Mouse (Mus musculus) G1E (cell line): ENCODE results near the gene Mat2a. TPM values are rescaled to one million over a fixed set of nuclear protein-coding genes. Genes with fewer than 3 reads are reported as not detected.
"Not testable (repeated sequence)": the region's sequence is repeated elsewhere in the genome, so short reads cannot be mapped to it uniquely, and the experiment has no call there.

ENCODE experiments used
- ATAC-seq: 2 replicates; pipeline ENCODE4 v1.8.0; 2016; ENCODE audit warnings: mild to moderate bottlenecking; ENCODE audit not compliant: insufficient number of reproducible peaks, poor library complexity, low FRiP score, severe bottlenecking; ENCODE audit errors: extremely low read depth
- DNase-seq: peaks from one replicate; pipeline ENCODE4 v3.0.0; 2012; ENCODE audit warnings: low spot score
- H3K27me3 ChIP-seq: 2 replicates; pipeline ENCODE4 v1.6.1; 2012; ENCODE audit warnings: mild to moderate bottlenecking, low read length, inconsistent platforms; ENCODE audit not compliant: insufficient read depth
- H3K36me3 ChIP-seq: replicated peaks from 2 replicates; pipeline ENCODE3; 2012; ENCODE audit warnings: mild to moderate bottlenecking, inconsistent platforms
- H3K4me1 ChIP-seq: 2 replicates; pipeline ENCODE4 v1.6.1; 2012; ENCODE audit warnings: low read depth, low read length, inconsistent platforms, mixed read lengths; ENCODE audit not compliant: insufficient read depth
- H3K4me3 ChIP-seq: 2 replicates; pipeline ENCODE4 v1.5.1; 2012; ENCODE audit warnings: low read depth, mild to moderate bottlenecking, inconsistent platforms, low read length, moderate library complexity, mixed read lengths
- H3K9me3 ChIP-seq: replicated peaks from 2 replicates; pipeline ENCODE4 v1.6.1; 2012; ENCODE audit warnings: inconsistent platforms
- CTCF ChIP-seq: IDR thresholded peaks from 2 replicates; pipeline ENCODE4 v1.5.1; 2012; ENCODE audit warnings: low read depth, low read length, inconsistent platforms, mixed read lengths
- GATA1 ChIP-seq: IDR thresholded peaks from 2 replicates; pipeline ENCODE4 v1.6.1; 2012; ENCODE audit warnings: borderline replicate concordance, low read length, inconsistent platforms, mixed read lengths
- GATA2 ChIP-seq: IDR thresholded peaks from 2 replicates; pipeline ENCODE4 v1.6.1; 2012; ENCODE audit warnings: low read depth, low read length, inconsistent platforms, borderline replicate concordance
- POLR2AphosphoS5 ChIP-seq: IDR thresholded peaks from 2 replicates; pipeline ENCODE4 v1.6.1; 2012; ENCODE audit warnings: low read depth, low read length, inconsistent platforms; ENCODE audit not compliant: insufficient replicate concordance
- TAL1 ChIP-seq: conservative IDR thresholded peaks from 2 replicates; pipeline ENCODE4 v1.6.1; 2012; ENCODE audit warnings: low read depth, low read length, inconsistent platforms, mixed read lengths
- polyA plus RNA-seq: library from polyadenylated mRNA; stranded (reverse); fragments of >175 nt; gene quantifications from 2 replicates; pipeline ENCODE4 v1.2.3, GENCODE M21; 2012
- total RNA-seq, 2 experiments: library from RNA; stranded (forward) in 1 of 2; stranded (reverse) in 1 of 2; fragments of 200-1000 nt in 1 of 2; fragments of >200 nt in 1 of 2; fragmentation: Nextera tagmentation in 1 of 2; gene quantifications; 2 replicates each; pipeline ENCODE4 v1.2.3; 2014 to 2017

The Mat2a gene
- total and polyA plus RNA-seq, 3 experiments, result 34.2 to 414 (median 294) TPM

DNA sequence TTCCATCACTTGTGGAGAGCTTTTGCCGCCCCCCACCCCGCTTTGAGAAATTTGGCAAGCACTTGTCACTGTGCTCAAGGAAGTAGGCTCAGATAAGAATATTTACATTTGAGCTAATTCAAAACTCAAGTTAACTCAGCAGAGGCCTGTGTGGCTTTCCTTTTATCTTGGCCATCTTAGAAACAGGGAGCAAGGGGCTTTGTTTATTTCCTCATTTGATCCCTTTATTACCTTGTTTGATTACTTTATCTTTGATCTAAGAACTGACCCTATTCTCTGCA lies 41.0 kb upstream of the Mat2a start:
- peaks cover 18% of the 10 kb centered on the region for H3K27me3 ChIP-seq
- H3K4me3 ChIP-seq, result no peak overlapping the region
- H3K9me3 ChIP-seq, result no peaks in the 10 kb centered on the region
- H3K36me3 ChIP-seq, result no peaks in the 10 kb centered on the region
- peaks cover 11% of the 10 kb centered on the region for H3K4me1 ChIP-seq
- ATAC-seq (no peak), DNase-seq (no peak)
- no peak for TF ChIP-seq CTCF
- TF ChIP-seq POLR2AphosphoS5, result no peak
- no peak for TF ChIP-seq GATA2
- TF ChIP-seq TAL1, result no peak
- no peak for TF ChIP-seq GATA1

- H3K36me3 ChIP-seq, result no peaks in the 10 kb centered on the region
- no peak overlapping the region for H3K4me3 ChIP-seq
- DNase-seq (no peak), ATAC-seq (peak; percentile 49; the same call in 1 of the 2 replicates)
- peaks cover 11% of the 10 kb centered on the region for H3K4me1 ChIP-seq
- TF ChIP-seq POLR2AphosphoS5 (no peak), GATA1 (no peak), CTCF (no peak), GATA2 (no peak), TAL1 (no peak)
- no peaks in the 10 kb centered on the region for H3K9me3 ChIP-seq
- peaks cover 14% of the 10 kb centered on the region for H3K27me3 ChIP-seq
These were observed 40.5 kb upstream of the Mat2a start for GRCm38 (mm10) chr6:72479645-72480421.

DNA sequence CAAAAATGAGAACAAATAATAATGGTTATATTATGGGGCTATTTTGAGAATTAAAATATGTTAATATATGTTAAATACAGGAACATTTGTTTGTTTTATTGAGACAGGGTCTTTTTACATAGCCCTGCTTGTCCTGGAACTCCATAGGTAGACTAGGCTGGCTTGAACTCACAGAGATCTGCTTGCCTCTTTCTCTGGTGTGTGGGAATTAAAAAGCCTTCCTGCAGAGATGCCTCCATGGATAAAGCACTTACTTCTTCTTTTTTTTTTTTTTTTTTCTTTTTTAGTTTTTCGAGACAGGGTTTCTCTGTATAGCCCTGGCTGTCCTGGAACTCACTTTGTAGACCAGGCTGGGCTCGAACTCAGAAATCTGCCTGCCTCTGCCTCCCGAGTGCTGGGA lies 39.3 kb upstream of the Mat2a start:
- peaks cover 18% of the 10 kb centered on the region; the same call in 1 of the 2 replicates for H3K27me3 ChIP-seq
- not testable (repeated sequence) for H3K9me3 ChIP-seq, ATAC-seq, H3K36me3 ChIP-seq, DNase-seq, H3K4me3 ChIP-seq
- H3K4me1 ChIP-seq, result peaks cover 13% of the 10 kb centered on the region

DNA sequence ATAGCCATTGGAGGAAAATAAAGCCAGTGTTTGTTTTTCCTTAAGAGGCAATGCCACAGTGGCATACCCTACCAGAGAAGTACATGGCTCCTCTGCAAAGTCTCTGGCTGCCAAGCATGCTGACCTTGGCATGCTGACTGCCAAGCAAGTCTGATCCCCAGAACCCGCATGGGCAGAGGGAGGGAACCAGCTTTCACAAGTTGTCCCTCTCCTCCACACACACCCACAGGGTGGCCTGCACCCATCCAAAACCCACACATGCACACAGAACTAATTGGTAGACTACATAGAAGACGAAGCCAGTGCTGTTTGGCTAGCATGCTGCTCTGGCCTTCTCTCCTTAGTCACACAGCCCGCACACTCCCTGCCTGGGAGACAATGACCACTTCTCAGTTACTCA lies 38.3 kb upstream of the Mat2a start:
- H3K36me3 ChIP-seq, result no peaks in the 10 kb centered on the region
- no peaks in the 10 kb centered on the region for H3K9me3 ChIP-seq

GRCm38 (mm10) chr6:72476836-72477235 lies 37.5 kb upstream of the Mat2a start:
- no peak for DNase-seq
- TF ChIP-seq POLR2AphosphoS5, result no peak
- TF ChIP-seq GATA2, result no peak
- TF ChIP-seq GATA1, result no peak
- no peak for TF ChIP-seq TAL1
- no peak for TF ChIP-seq CTCF
- no peak for ATAC-seq
- H3K4me3 ChIP-seq, result no peak overlapping the region
- no peaks in the 10 kb centered on the region for H3K9me3 ChIP-seq
- H3K27me3 ChIP-seq, result peaks cover 20% of the 10 kb centered on the region
- H3K4me1 ChIP-seq, result peaks cover 14% of the 10 kb centered on the region
- no peaks in the 10 kb centered on the region for H3K36me3 ChIP-seq

More for the DNA sequence above, 38.3 kb upstream of the Mat2a start:
- DNase-seq (no peak), ATAC-seq (no peak)
- Histone ChIP-seq H3K27me3 (peaks cover 20% of the 10 kb centered on the region), H3K4me1 (peaks cover 19% of the 10 kb centered on the region), H3K4me3 (no peak overlapping the region)
- TF ChIP-seq GATA1, result no peak
- TF ChIP-seq CTCF, result no peak
- TF ChIP-seq GATA2, result no peak
- no peak for TF ChIP-seq POLR2AphosphoS5
- TF ChIP-seq TAL1, result no peak

DNA sequence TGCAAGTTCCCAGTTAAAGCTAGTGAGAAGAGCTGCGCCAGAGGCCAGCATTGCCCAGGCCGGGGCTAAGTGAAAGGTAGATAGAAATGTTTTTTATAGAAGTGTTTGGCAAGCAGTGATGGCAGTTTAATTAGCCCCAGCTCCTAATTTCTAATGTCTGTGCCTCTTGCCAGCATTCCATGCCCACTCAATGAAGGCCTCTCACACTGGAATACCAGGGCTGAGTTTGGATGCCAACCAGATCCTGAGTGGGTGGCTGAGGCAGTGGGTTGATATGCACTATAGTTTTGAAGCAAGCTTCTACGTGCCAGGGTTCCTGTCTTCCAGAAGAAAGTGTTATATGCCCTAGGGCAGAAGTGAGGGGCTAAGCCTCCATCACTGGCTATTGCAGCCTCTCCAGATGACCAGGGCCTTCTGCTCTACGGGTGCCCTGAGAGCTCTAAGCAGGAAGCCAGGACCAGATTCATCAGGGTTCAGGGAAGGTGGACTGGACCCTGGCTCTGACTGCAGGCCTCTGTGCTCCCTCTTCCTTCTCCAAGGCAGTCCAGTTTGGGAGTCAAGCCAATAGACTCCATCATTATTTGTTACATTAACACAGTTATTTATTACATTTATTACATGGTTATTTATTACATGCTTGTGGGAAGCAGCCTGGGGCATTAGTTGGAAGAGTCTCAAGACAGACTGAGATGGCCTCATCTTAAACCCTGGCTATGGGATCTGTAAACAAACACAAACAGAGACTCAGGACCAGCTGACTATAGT lies 36.0 kb upstream of the Mat2a start:
- H3K27me3 ChIP-seq, result peaks cover 20% of the 10 kb centered on the region
- peaks cover 13% of the 10 kb centered on the region for H3K4me1 ChIP-seq
- no peaks in the 10 kb centered on the region for H3K36me3 ChIP-seq
- no peak for DNase-seq
- H3K4me3 ChIP-seq, result no peak overlapping the region
- no peak for ATAC-seq
- H3K9me3 ChIP-seq, result no peaks in the 10 kb centered on the region
- TF ChIP-seq CTCF (no peak), TAL1 (no peak), GATA1 (no peak), POLR2AphosphoS5 (no peak), GATA2 (no peak)
